Mouse (Mus musculus): ENCODE results near the gene Evx1.

Evx1 gene

GRCm38 (mm10) chr6:52291021-52291860, 22.1 kb upstream of the Evx1 start:
- DNase-seq = no peak

GRCm38 (mm10) chr6:52292328-52292727, 21.0 kb upstream of the Evx1 start:
- no peak for DNase-seq

GRCm38 (mm10) chr6:52294616-52295015, 18.7 kb upstream of the Evx1 start:
- no peak for DNase-seq

GRCm38 (mm10) chr6:52298511-52298910, 14.8 kb upstream of the Evx1 start:
- no peak for DNase-seq

- no peak for DNase-seq
These were observed 12.5 kb upstream of the Evx1 start for GRCm38 (mm10) chr6:52300806-52301205.

- DNase-seq = no peak
These were observed 9.9 kb upstream of the Evx1 start for GRCm38 (mm10) chr6:52303426-52303825.

- no peak for DNase-seq
These were observed 7.4 kb upstream of the Evx1 start for GRCm38 (mm10) chr6:52305877-52306389.

GRCm38 (mm10) chr6:52309766-52310165, 3.5 kb upstream of the Evx1 start:
- no peak for DNase-seq

- no peak for DNase-seq
These were observed 2.9 kb upstream of the Evx1 start for GRCm38 (mm10) chr6:52310366-52310765.

- DNase-seq = no peak
These were observed 1.4 kb upstream of the Evx1 start for GRCm38 (mm10) chr6:52311661-52312557.

- no peak for DNase-seq
These were observed 761 bp upstream of the Evx1 start for GRCm38 (mm10) chr6:52312558-52312915.

GRCm38 (mm10) chr6:52314304-52315100, 1.2 kb downstream of the Evx1 start:
- DNase-seq = no peak

- DNase-seq = no peak
These were observed 2.4 kb downstream of the Evx1 start for GRCm38 (mm10) chr6:52315441-52316412.

GRCm38 (mm10) chr6:52316413-52317184, 3.3 kb downstream of the Evx1 start:
- DNase-seq = no peak

- no peak for DNase-seq
These were observed 4.3 kb downstream of the Evx1 start for GRCm38 (mm10) chr6:52317461-52318180.

GRCm38 (mm10) chr6:52318271-52318670, 5.0 kb downstream of the Evx1 start:
- no peak for DNase-seq

GRCm38 (mm10) chr6:52319956-52320690, 6.8 kb downstream of the Evx1 start:
- no peak for DNase-seq

GRCm38 (mm10) chr6:52320966-52321825, 7.9 kb downstream of the Evx1 start:
- DNase-seq = peak in 1 of 2 experiments; percentile 20

Data from cerebellum, postnatal 36 days (tissue).